Mouse (Mus musculus) neural tube, embryonic 11.5 days (tissue): ENCODE results near the gene Klrb1a. TPM values are rescaled to one million over a fixed set of nuclear protein-coding genes. Genes with fewer than 3 reads are reported as not detected.

Source experiments
- ATAC-seq: fragments of 200-750 bp; cut with Nextera tagmentation; 2 replicates; pipeline ENCODE4 v1.8.0; 2017; ENCODE audit warnings: moderate number of reproducible peaks, mild to moderate bottlenecking, moderate TSS enrichment, moderate library complexity; ENCODE audit not compliant: insufficient read depth, low FRiP score, low TSS enrichment
- DNase-seq: peaks from one replicate; pipeline ENCODE4 v3.0.0-alpha.2; 2015; ENCODE audit warnings: low spot score
- H3K27ac ChIP-seq: fragments of 300-500 bp; sonication (generic); 2 replicates; pipeline ENCODE4 v1.5.1; 2014; ENCODE audit warnings: low read depth, mild to moderate bottlenecking, low read length
- H3K27me3 ChIP-seq: fragments of 300-500 bp; sonication (generic); 2 replicates; pipeline ENCODE4 v1.6.1; 2014; ENCODE audit warnings: mild to moderate bottlenecking, low read length, mixed read lengths; ENCODE audit not compliant: control insufficient read depth, insufficient read depth
- H3K36me3 ChIP-seq: fragments of 300-500 bp; sonication (generic); 2 replicates; pipeline ENCODE4 v1.6.1; 2014; ENCODE audit warnings: mild to moderate bottlenecking, low read length, moderate library complexity, mixed read lengths; ENCODE audit not compliant: control insufficient read depth, insufficient read depth
- H3K4me1 ChIP-seq: fragments of 300-500 bp; sonication (generic); 2 replicates; pipeline ENCODE4 v1.6.1; 2014; ENCODE audit warnings: low read length, mixed read lengths; ENCODE audit not compliant: control insufficient read depth, insufficient read depth
- H3K4me2 ChIP-seq: fragments of 300-500 bp; sonication (generic); 2 replicates; pipeline ENCODE4 v1.6.1; 2014; ENCODE audit warnings: low read depth, mild to moderate bottlenecking, moderate library complexity
- H3K4me3 ChIP-seq: fragments of 300-500 bp; sonication (generic); 2 replicates; pipeline ENCODE4 v1.5.1; 2014; ENCODE audit warnings: low read depth, low read length
- H3K9ac ChIP-seq: fragments of 300-500 bp; sonication (generic); 2 replicates; pipeline ENCODE4 v1.6.1; 2014; ENCODE audit warnings: mild to moderate bottlenecking, low read length
- H3K9me3 ChIP-seq: fragments of 300-500 bp; sonication (generic); 2 replicates; pipeline ENCODE4 v1.6.1; 2016; ENCODE audit warnings: low read length; ENCODE audit not compliant: control insufficient read depth
- WGBS: fragments of 180-500 bp; shearing (Covaris S2); extraction: QIAGEN DNeasy Blood & Tissue Kit; methylation state at CpG from one replicate; pipeline ENCODE4 v1.1.7; 2014; 5-methylcytosine and 5-hydroxymethylcytosine counted together
- polyA plus RNA-seq: library from polyadenylated mRNA; unstranded; fragments of >200 nt; fragmentation: Nextera tagmentation; extraction: Ambion mirVana; gene quantifications from 2 replicates; pipeline ENCODE4 v1.2.1, GENCODE M21; 2014

Klrb1a gene
- polyA plus RNA-seq, 1 experiment from 2014 or later: not detected

DNA sequence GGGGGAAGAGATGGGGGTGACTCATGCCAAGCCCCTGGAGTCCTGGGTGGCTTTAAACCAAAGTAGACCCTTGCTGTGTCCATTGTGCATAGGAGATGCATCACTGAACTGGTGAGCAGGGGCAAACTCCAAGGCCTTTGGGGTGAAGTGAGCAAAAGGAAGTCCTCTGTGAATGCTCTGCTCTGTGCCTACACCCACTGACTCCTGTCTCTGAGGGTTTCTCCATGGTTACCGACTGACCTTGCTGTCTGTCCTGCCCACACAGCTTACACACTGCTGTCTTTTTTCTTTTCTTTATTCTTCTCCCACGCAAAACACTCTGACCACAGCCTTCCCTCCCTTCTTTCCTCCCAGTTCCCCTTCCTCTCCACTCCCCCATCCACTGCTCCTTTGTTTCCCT lies 600 bp downstream of the Klrb1a start:
- no peak for ATAC-seq
- H3K27me3 ChIP-seq: no peaks in the 10 kb centered on the region
- no peak for DNase-seq
- H3K9me3 ChIP-seq: no peaks in the 10 kb centered on the region
- no peaks in the 10 kb centered on the region for H3K4me1 ChIP-seq
- 65% methylated on average over 2 of the region's 2 CpGs for WGBS
- no peak overlapping the region for H3K4me3 ChIP-seq
- H3K9ac ChIP-seq: no peak overlapping the region
- H3K27ac ChIP-seq: no peak overlapping the region
- no peaks in the 10 kb centered on the region for H3K36me3 ChIP-seq
- no peak overlapping the region for H3K4me2 ChIP-seq

DNA sequence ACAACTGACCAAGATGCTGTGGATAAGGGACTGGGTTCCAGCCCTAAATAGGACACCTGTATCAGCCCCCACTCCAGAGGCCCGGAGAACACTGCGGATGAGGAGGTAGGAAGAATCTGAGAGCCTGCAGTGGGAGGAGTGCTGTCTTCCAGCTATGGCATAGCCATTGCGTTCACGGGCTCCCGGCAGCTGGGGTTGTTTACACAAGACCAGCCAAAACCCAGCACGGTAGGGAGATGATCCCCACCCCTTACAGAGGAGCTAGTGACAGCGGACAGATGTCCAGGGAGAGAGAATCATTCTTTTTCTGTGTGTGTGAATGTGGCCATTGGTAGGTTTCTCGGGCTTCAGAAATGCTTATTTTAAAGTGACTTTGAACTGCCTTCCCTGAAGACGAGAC lies 17.0 kb downstream of the Klrb1a start:
- Histone ChIP-seq H3K4me2 (no peak overlapping the region), H3K27ac (no peak overlapping the region), H3K4me1 (no peaks in the 10 kb centered on the region), H3K27me3 (no peaks in the 10 kb centered on the region), H3K4me3 (no peak overlapping the region), H3K9ac (no peak overlapping the region), H3K9me3 (no peaks in the 10 kb centered on the region), H3K36me3 (no peaks in the 10 kb centered on the region)
- ATAC-seq: no peak
- WGBS: 75% methylated on average over 9 of the region's 9 CpGs
- no peak for DNase-seq

DNA sequence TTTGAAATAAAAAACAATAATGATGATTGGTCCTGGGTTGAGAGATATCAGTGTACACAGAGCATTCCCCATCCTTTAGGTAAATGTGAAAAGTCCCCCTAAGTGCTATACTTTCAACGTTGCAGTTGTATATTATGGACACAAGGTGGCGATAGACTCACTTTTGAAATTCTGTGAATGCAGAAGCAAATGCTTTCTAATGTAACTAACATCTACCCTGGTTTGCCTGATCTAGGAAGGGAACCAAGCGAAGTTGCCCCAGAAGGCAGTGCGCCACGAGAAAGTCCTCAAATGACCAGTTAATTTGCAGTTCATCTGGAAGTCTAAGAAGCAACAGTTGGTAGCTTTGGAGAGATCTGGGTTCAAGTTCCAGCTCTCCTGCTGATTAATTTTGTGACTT lies 18.8 kb downstream of the Klrb1a start:
- H3K36me3 ChIP-seq: no peaks in the 10 kb centered on the region
- WGBS: 45% methylated on average over 5 of the region's 5 CpGs
- ATAC-seq: no peak
- no peaks in the 10 kb centered on the region for H3K4me1 ChIP-seq
- no peak overlapping the region for H3K4me3 ChIP-seq
- no peaks in the 10 kb centered on the region for H3K27me3 ChIP-seq
- DNase-seq: peak; percentile 42
- no peak overlapping the region for H3K27ac ChIP-seq
- H3K9ac ChIP-seq: no peak overlapping the region
- no peak overlapping the region for H3K4me2 ChIP-seq
- H3K9me3 ChIP-seq: no peaks in the 10 kb centered on the region

DNA sequence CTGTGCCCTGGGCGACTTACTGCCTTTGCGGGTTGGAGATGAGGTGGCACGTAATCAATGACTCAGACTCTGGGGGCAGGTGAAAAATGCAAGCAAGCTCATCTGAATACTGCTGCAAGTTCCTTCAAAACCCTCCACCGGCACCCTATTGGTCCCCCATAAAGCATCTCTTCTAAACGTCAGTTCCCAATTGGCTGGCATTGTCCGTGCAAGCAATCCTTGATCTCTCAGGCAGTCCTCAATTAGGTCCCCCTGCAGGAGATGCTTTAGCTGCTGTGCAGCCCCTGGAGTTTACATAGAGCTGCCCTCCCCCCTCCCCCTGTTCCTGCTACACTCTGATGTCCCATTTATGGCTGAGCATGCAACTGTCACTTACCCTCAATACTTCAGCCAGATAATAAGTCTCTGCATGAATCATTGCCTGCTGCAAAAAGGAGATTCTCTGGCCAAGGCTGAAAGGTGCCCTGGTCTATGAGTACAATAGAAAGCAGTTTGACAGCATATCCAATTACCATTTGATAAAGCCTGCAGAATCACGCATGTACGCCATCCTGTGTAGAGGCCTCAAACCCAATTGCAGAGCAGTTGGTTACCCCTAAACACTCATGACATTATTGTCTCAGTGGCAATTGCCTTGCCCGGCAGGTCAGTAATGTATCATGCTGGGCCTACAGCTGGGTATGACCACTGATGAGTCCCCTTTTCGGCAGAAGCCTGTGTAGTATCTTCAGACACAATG lies 20.7 kb downstream of the Klrb1a start:
- Histone ChIP-seq H3K4me3 (no peak overlapping the region), H3K27me3 (no peaks in the 10 kb centered on the region), H3K36me3 (no peaks in the 10 kb centered on the region), H3K4me2 (no peak overlapping the region), H3K27ac (no peak overlapping the region), H3K9ac (no peak overlapping the region), H3K4me1 (no peaks in the 10 kb centered on the region), H3K9me3 (no peaks in the 10 kb centered on the region)
- ATAC-seq (peak; percentile 32), DNase-seq (no peak)
- 52% methylated on average over 10 of the region's 10 CpGs for WGBS

DNA sequence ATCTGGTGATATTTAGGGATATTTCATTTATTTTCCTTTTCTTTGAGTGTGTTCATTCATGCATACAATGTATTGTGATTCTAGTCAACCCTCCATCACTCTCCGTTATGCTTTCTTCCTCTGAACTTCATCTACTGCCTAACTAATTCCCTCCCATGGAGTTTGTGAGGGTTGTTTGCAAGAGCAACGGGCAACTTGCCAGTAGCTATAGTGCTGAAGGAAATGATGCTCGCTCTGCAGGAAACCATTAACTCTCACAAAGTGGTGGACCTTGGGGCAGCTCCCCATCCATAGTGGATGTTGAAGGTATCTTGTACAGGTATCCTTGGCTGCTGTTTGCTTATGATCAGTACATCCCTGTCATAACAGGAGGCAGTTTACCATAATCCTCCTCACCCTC lies 21.3 kb downstream of the Klrb1a start:
- no peak for DNase-seq
- ATAC-seq: peak; percentile 8; the same call in 1 of the 2 replicates
- H3K4me2 ChIP-seq: no peak overlapping the region

DNA sequence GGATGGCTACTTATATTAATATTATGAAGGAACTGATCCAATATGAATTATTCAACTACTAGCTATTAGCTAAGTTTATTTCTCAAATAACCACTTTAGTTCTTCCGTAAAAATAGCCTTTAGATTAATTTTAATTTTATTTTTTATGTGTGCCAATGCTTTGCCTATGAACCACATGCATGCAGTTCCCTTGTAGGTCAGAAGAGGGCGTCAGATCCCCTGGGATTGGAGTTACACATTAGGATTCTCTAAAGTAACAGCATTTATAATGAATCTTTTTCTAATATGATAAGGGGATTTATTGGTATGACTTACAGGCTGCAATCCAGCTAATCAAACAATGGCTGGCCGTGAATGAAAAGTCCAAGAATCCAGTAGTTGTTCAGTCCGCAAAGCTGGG lies 23.8 kb downstream of the Klrb1a start:
- Histone ChIP-seq H3K9me3 (no peaks in the 10 kb centered on the region), H3K36me3 (no peaks in the 10 kb centered on the region), H3K27me3 (no peaks in the 10 kb centered on the region), H3K9ac (no peak overlapping the region), H3K4me3 (no peak overlapping the region), H3K4me2 (no peak overlapping the region), H3K27ac (no peak overlapping the region), H3K4me1 (no peaks in the 10 kb centered on the region)
- ATAC-seq (no peak), DNase-seq (no peak)
- WGBS: 67% methylated on average over 4 of the region's 4 CpGs

More for the DNA sequence above, 21.3 kb downstream of the Klrb1a start:
- Histone ChIP-seq H3K27ac (no peak overlapping the region), H3K9ac (no peak overlapping the region), H3K4me1 (no peaks in the 10 kb centered on the region), H3K4me3 (no peak overlapping the region), H3K36me3 (no peaks in the 10 kb centered on the region), H3K9me3 (no peaks in the 10 kb centered on the region), H3K27me3 (no peaks in the 10 kb centered on the region)
- 53% methylated on average over 3 of the region's 3 CpGs for WGBS

DNA sequence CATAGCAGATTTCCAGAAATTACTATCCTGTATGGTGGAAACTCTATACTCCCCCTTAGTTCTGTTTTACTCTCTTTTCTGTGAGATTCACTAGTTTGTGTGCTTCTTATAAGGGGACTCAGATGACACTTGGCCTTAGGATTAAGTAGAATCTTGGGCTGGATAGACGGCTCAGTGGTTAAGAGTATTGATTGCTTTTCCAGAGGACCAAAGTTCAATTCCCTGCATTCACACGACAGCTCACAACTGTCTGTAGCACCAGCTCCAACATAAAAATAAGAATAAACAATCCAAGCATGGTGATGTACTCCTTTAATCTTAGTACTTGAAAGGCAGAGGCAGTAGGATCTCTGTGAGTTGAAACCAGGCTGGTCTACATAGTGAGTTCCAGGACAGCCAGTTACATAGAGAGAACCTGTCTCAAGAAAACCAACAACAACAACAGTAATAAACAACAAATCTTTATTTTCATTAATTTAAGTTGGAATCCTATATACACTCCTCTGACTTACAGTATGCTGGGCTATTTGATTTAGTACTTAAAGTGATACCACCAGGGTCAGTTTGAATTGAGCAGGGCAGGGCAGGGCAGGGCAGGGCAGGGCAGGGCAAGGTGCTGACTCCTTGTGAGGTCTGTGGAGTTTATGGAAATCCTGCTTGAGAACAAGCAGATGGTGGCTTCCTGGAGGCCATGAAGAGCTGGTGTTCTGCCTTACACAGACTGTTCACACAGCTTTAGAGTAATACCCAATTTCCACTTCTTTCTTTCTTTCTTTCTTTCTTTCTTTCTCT lies 24.9 kb downstream of the Klrb1a start:
- Histone ChIP-seq H3K9ac (no peak overlapping the region), H3K36me3 (no peaks in the 10 kb centered on the region), H3K4me1 (no peaks in the 10 kb centered on the region), H3K4me3 (no peak overlapping the region), H3K27ac (no peak overlapping the region), H3K4me2 (no peak overlapping the region), H3K9me3 (no peaks in the 10 kb centered on the region), H3K27me3 (no peaks in the 10 kb centered on the region)
- DNase-seq (no peak), ATAC-seq (no peak)
- WGBS: 68% methylated on average over 2 of the region's 2 CpGs

DNA sequence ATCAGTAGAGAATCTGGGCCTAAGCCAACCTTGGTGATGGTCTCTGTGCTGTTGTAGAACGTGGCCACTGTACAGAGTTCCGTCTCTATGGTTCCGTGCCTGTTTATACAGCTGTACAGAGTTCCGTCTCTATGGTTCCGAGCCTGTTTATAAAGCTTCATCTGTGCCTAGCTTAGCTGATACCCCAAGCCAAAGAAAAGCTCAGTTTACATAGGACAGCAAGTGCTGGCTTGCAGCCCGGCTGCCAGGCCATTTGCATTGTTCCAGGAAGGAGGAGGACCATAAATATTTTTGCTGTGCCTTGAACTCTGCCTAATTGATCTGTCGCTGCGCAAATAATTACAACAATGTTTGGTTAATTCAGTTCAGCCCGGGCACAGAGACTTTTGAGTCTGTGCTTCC lies 26.2 kb downstream of the Klrb1a start:
- WGBS: 24% methylated on average over 9 of the region's 9 CpGs
- Histone ChIP-seq H3K4me3 (no peak overlapping the region), H3K4me2 (peak overlapping the region; percentile 4; the same call in 1 of the 2 replicates), H3K9me3 (no peaks in the 10 kb centered on the region), H3K36me3 (no peaks in the 10 kb centered on the region), H3K9ac (no peak overlapping the region), H3K27ac (no peak overlapping the region), H3K4me1 (no peaks in the 10 kb centered on the region), H3K27me3 (no peaks in the 10 kb centered on the region)
- peak; percentile 90 for ATAC-seq
- DNase-seq: peak; percentile 45

DNA sequence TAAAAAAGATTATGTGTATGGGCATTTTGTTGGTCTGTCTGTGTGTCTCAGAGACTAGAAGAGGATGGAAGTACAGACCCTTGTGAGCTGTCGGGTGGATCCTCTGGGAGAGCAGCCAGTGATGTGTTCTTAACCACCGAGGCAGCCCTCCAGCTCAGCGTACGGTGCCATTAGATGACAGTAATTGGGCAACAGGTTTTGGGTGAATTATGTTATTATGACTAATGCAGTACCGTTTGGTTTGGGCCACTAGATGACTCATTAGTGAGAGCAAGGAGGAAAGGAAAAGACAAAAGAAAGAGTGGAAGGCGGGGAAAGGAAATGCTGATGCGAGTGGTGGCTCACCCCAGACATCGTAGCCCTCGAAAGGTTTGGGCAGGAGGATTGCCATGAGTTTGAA lies 28.7 kb downstream of the Klrb1a start:
- no peak overlapping the region for H3K9ac ChIP-seq
- no peaks in the 10 kb centered on the region for H3K27me3 ChIP-seq
- H3K27ac ChIP-seq: no peak overlapping the region
- no peak overlapping the region for H3K4me3 ChIP-seq
- DNase-seq (no peak), ATAC-seq (no peak)
- no peaks in the 10 kb centered on the region for H3K36me3 ChIP-seq
- H3K9me3 ChIP-seq: no peaks in the 10 kb centered on the region
- 90% methylated on average over 9 of the region's 9 CpGs for WGBS
- no peaks in the 10 kb centered on the region for H3K4me1 ChIP-seq
- no peak overlapping the region for H3K4me2 ChIP-seq
